Mouse (Mus musculus): ENCODE results near the gene Fam161a.

- no peak for TF ChIP-seq GATA1 (IDR thresholded peaks at IDR 0.05; ENCODE audit: low read length)
- no peak for TF ChIP-seq TAL1 (IDR thresholded peaks at IDR 0.05; ENCODE audit: low read length)
Observed at GRCm38 (mm10) chr11:22979221-22979620, 28.1 kb upstream of the Fam161a start.

All from erythroblast, embryonic 14.5 days (primary cell).